Mouse (Mus musculus) kidney, adult 2 months (tissue): ENCODE results near the gene Cckbr.

ENCODE experiments used
- CTCF ChIP-seq: fragments of 200-500 bp; conservative IDR thresholded peaks from 2 replicates; pipeline ENCODE4 v1.5.1; 2011; ENCODE audit warnings: low read depth, mild to moderate bottlenecking, control low read depth, low read length, moderate library complexity, mixed read lengths; ENCODE audit not compliant: insufficient read depth, insufficient read length
- POLR2A ChIP-seq: fragments of 200-500 bp; IDR thresholded peaks from one replicate; pipeline ENCODE4 v1.6.1; 2011; ENCODE audit warnings: low read depth, low read length, control low read depth

DNA sequence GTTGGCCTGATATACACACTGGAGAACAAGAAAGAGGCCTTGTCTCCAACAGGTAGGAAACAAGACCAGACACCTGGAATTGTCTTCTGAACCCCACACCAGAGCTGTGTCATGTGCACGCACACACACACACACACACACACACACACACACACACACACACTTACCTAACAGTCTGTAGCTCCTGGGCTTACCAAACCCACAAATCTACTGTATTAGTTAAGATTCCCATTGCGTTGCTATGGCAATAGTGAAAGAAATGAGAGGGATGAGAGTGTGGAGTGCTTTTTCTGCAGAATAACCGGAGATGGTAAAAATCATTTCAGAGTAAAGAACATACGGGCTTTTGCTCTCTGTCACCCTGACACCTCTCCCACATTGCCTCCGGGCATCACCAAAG is 7.4 kb upstream of the Cckbr start:
- TF ChIP-seq CTCF (no peak), POLR2A (no peak)
